Mouse (Mus musculus): ENCODE results near the gene Csdc2.

GRCm38 (mm10) chr15:81897607-81898285, 38.8 kb upstream of the Csdc2 start:
- TF ChIP-seq TAL1 (IDR thresholded peaks at IDR 0.05; ENCODE audit: low read length) (no peak), GATA1 (IDR thresholded peaks at IDR 0.05; ENCODE audit: low read length) (no peak)
